In genomic region chr9:101314036-101314435, GRCm38 (mm10) we compare ENCODE assay signal across 8 mouse cellular contexts.
DNase-seq lines count a peak whose midpoint lies in the region; ATAC-seq and TF ChIP-seq lines count a peak whose summit lies in the region.

No protein-coding gene starts in this region.

- 39% methylated on average over 4 of the region's 4 CpGs for WGBS in large intestine, adult 2 months
- 43% methylated on average over 4 of the region's 4 CpGs for WGBS in lung, postnatal 0 days

- no peak overlapping the region for H3K4me3 ChIP-seq in lung, postnatal 0 days (ENCODE audit: low read depth, low read length)

- peak; percentile 83 for TF ChIP-seq CTCF in lung, postnatal 0 days (IDR thresholded peaks at IDR 0.05)

- H3K27ac ChIP-seq in lung, postnatal 0 days (ENCODE audit: low read length) = no peak overlapping the region

- H3K4me2 ChIP-seq in lung, postnatal 0 days (replicated peaks; ENCODE audit: low read depth, low read length) = no peak overlapping the region

- H3K4me1 ChIP-seq in lung, postnatal 0 days (ENCODE audit: insufficient read depth, low read depth, low read length) = no peaks in the 10 kb centered on the region

- no peak for ATAC-seq in CD4-positive, CD25-positive, alpha-beta regulatory T cell, adult 4 months
- no peak for ATAC-seq in lung, postnatal 0 days

- H3K36me3 ChIP-seq in lung, postnatal 0 days (ENCODE audit: insufficient read depth, low read length) = no peaks in the 10 kb centered on the region

- DNase-seq in CD4-positive, CD25-positive, alpha-beta regulatory T cell, adult 2 months (ENCODE audit: low read depth, low spot score) = peak; percentile 57
- peak; percentile 11 to 25 for DNase-seq in urinary bladder, adult 18-20 months (ENCODE audit: low spot score in 2 of 2)
- no peak for DNase-seq in urinary bladder, adult 2 months (ENCODE audit: low spot score)
- peak; percentile 59 for DNase-seq in embryo, embryonic 11.5 days (ENCODE audit: low read depth, low spot score)
- peak; percentile 22 for DNase-seq in large intestine, adult 2 months (ENCODE audit: low read depth, low spot score)
- peak; percentile 79 for DNase-seq in lung, postnatal 0 days (ENCODE audit: low spot score)
- peak; percentile 24 for DNase-seq in right cerebral cortex, postnatal 25 days

- no peaks in the 10 kb centered on the region for H3K27me3 ChIP-seq in lung, postnatal 0 days (replicated peaks; ENCODE audit: insufficient read depth, low read length)

- TF ChIP-seq EP300 in lung, postnatal 0 days (IDR thresholded peaks at IDR 0.05) = no peak

- H3K9me3 ChIP-seq in lung, postnatal 0 days (ENCODE audit: low read length) = no peaks in the 10 kb centered on the region

- no peak overlapping the region for H3K9ac ChIP-seq in lung, postnatal 0 days (replicated peaks; ENCODE audit: low read depth)
